Mouse (Mus musculus) limb, embryonic 15.5 days (tissue): Measurements from ENCODE around the gene Tusc2. TPM values are rescaled to one million over a fixed set of nuclear protein-coding genes. Genes with fewer than 3 reads are reported as not detected.

Experiments
- ATAC-seq: fragments of 200-750 bp; cut with Nextera tagmentation; 2 replicates; pipeline ENCODE4 v1.8.0; 2017; ENCODE audit warnings: low read depth, moderate TSS enrichment; ENCODE audit not compliant: insufficient number of reproducible peaks, low FRiP score, low TSS enrichment
- H3K27ac ChIP-seq: fragments of 300-500 bp; sonication (generic); 2 replicates; pipeline ENCODE4 v1.5.1; 2015; ENCODE audit warnings: moderate library complexity, mild to moderate bottlenecking, inconsistent platforms
- H3K27me3 ChIP-seq: fragments of 300-500 bp; sonication (generic); 2 replicates; pipeline ENCODE4 v1.6.1; 2015; ENCODE audit warnings: inconsistent platforms
- H3K36me3 ChIP-seq: fragments of 300-500 bp; sonication (generic); 2 replicates; pipeline ENCODE4 v1.6.1; 2015; ENCODE audit warnings: inconsistent platforms
- H3K4me1 ChIP-seq: fragments of 300-500 bp; sonication (generic); 2 replicates; pipeline ENCODE4 v1.6.1; 2015; ENCODE audit warnings: inconsistent platforms
- H3K4me2 ChIP-seq: fragments of 300-500 bp; sonication (generic); 2 replicates; pipeline ENCODE4 v1.6.1; 2015; ENCODE audit warnings: mild to moderate bottlenecking, inconsistent platforms
- H3K4me3 ChIP-seq: fragments of 300-500 bp; sonication (generic); 2 replicates; pipeline ENCODE4 v1.5.1; 2015; ENCODE audit warnings: mild to moderate bottlenecking, inconsistent platforms
- H3K9ac ChIP-seq: fragments of 300-500 bp; sonication (generic); 2 replicates; pipeline ENCODE4 v1.6.1; 2015; ENCODE audit warnings: inconsistent platforms
- H3K9me3 ChIP-seq: fragments of 300-500 bp; sonication (generic); 2 replicates; pipeline ENCODE4 v1.6.1; 2016; ENCODE audit warnings: inconsistent platforms
- WGBS: fragments of 180-500 bp; shearing (Covaris S2); methylation state at CpG from one replicate; pipeline ENCODE4 v1.1.7; 2015; 5-methylcytosine and 5-hydroxymethylcytosine counted together
- polyA plus RNA-seq: library from polyadenylated mRNA; unstranded; fragments of >200 nt; fragmentation: Nextera tagmentation; extraction: Ambion mirVana; gene quantifications from 2 replicates; pipeline ENCODE4 v1.2.1, GENCODE M21; 2015

The Tusc2 gene
- polyA plus RNA-seq, 1 experiment from 2014 or later = 37.3 TPM

- no peak overlapping the region for H3K4me3 ChIP-seq
- peaks cover 90% of the 10 kb centered on the region for H3K4me1 ChIP-seq
- no peaks in the 10 kb centered on the region for H3K9me3 ChIP-seq
- peak overlapping the region; percentile 54 for H3K27ac ChIP-seq
- 55% methylated on average over 9 of the region's 9 CpGs for WGBS
- no peaks in the 10 kb centered on the region for H3K36me3 ChIP-seq
- H3K4me2 ChIP-seq = peak overlapping the region; percentile 37; the same call in 1 of the 2 replicates
- H3K27me3 ChIP-seq = no peaks in the 10 kb centered on the region
- no peak for ATAC-seq
- H3K9ac ChIP-seq = no peak overlapping the region
Measured at GRCm38 (mm10) chr9:107607653-107608245, 44.7 kb downstream of the Tusc2 start.

GRCm38 (mm10) chr9:107608741-107609432 is 45.8 kb downstream of the Tusc2 start, which contains the start of gene Sema3b:
Gene Sema3b, minus strand, starts transcription at chr9:107609229.
- Histone ChIP-seq H3K4me1 (peaks cover 88% of the 10 kb centered on the region), H3K4me2 (peak within 1 kb of the TSS; percentile 37), H3K36me3 (peaks cover 4% of the 10 kb centered on the region), H3K27me3 (no peaks in the 10 kb centered on the region), H3K4me3 (no peak within 1 kb of the TSS), H3K9me3 (no peaks in the 10 kb centered on the region), H3K9ac (no peak within 1 kb of the TSS), H3K27ac (peak within 1 kb of the TSS; percentile 54)
- WGBS = 34% methylated on average over 12 of the region's 12 CpGs
- 0 out of 2 replicates have a peak, but pooled peaks have one; percentile 8 for ATAC-seq

GRCm38 (mm10) chr9:107609433-107609830 is 46.4 kb downstream of the Tusc2 start:
- Histone ChIP-seq H3K9ac (no peak overlapping the region), H3K36me3 (peaks cover 10% of the 10 kb centered on the region), H3K9me3 (no peaks in the 10 kb centered on the region), H3K4me3 (no peak overlapping the region), H3K4me1 (peaks cover 83% of the 10 kb centered on the region), H3K27me3 (no peaks in the 10 kb centered on the region), H3K4me2 (peak overlapping the region; percentile 37; the same call in 1 of the 2 replicates), H3K27ac (peak overlapping the region; percentile 54)
- 59% methylated on average over 4 of the region's 4 CpGs for WGBS
- ATAC-seq = no peak

- no peaks in the 10 kb centered on the region for H3K9me3 ChIP-seq
- no peak for ATAC-seq
- H3K4me1 ChIP-seq = peaks cover 66% of the 10 kb centered on the region
- WGBS = 60% methylated on average over 6 of the region's 6 CpGs
- no peak overlapping the region for H3K4me3 ChIP-seq
- peaks cover 32% of the 10 kb centered on the region for H3K36me3 ChIP-seq
- H3K4me2 ChIP-seq = peak overlapping the region; percentile 60
- no peaks in the 10 kb centered on the region for H3K27me3 ChIP-seq
- peak overlapping the region; percentile 94 for H3K27ac ChIP-seq
- 0 out of 2 replicates have a peak overlapping the region, but pooled peaks have one; percentile 24 for H3K9ac ChIP-seq
Measured at GRCm38 (mm10) chr9:107611456-107612190, 48.6 kb downstream of the Tusc2 start.

GRCm38 (mm10) chr9:107612191-107612944 is 49.3 kb downstream of the Tusc2 start:
- Histone ChIP-seq H3K4me2 (peak overlapping the region; percentile 60), H3K36me3 (peaks cover 37% of the 10 kb centered on the region), H3K9ac (0 out of 2 replicates have a peak overlapping the region, but pooled peaks have one; percentile 24), H3K4me1 (peaks cover 59% of the 10 kb centered on the region), H3K4me3 (peak overlapping the region; percentile 37), H3K27me3 (no peaks in the 10 kb centered on the region), H3K9me3 (no peaks in the 10 kb centered on the region), H3K27ac (peak overlapping the region; percentile 94)
- WGBS = 5% methylated on average over 42 of the region's 48 CpGs
- ATAC-seq = peak; percentile 90

- ATAC-seq = no peak
- Histone ChIP-seq H3K4me1 (peaks cover 54% of the 10 kb centered on the region), H3K9me3 (no peaks in the 10 kb centered on the region), H3K27ac (peak overlapping the region; percentile 94), H3K9ac (0 out of 2 replicates have a peak overlapping the region, but pooled peaks have one; percentile 14), H3K4me3 (peak overlapping the region; percentile 37), H3K27me3 (no peaks in the 10 kb centered on the region), H3K36me3 (peaks cover 42% of the 10 kb centered on the region), H3K4me2 (peak overlapping the region; percentile 60)
- whole genome bisulfite sequencing = 9% methylated on average over 12 of the region's 12 CpGs
Measured at GRCm38 (mm10) chr9:107612945-107613569, 50.0 kb downstream of the Tusc2 start.

- no peak overlapping the region; the same call in 1 of the 2 replicates for H3K27ac ChIP-seq
- no peak overlapping the region for H3K9ac ChIP-seq
- H3K4me2 ChIP-seq = no peak overlapping the region
- H3K4me1 ChIP-seq = peaks cover 46% of the 10 kb centered on the region
- H3K9me3 ChIP-seq = no peaks in the 10 kb centered on the region
- H3K27me3 ChIP-seq = no peaks in the 10 kb centered on the region
- peaks cover 62% of the 10 kb centered on the region for H3K36me3 ChIP-seq
- no peak for ATAC-seq
- 90% methylated on average over 4 of the region's 4 CpGs for WGBS
- no peak overlapping the region for H3K4me3 ChIP-seq
Measured at GRCm38 (mm10) chr9:107615035-107615434, 52.0 kb downstream of the Tusc2 start.

Other genes starting within 250 kb of the Tusc2 start
- gene Hemk1, start 224.9 kb upstream of the Tusc2 start, polyA plus RNA-seq = 8.8 and 10.1 TPM in 2 replicates
- gene 6430571L13Rik, start 222.7 kb upstream of the Tusc2 start, polyA plus RNA-seq = 0.60 and 0.74 TPM in 2 replicates
- 0.37 and 0.41 TPM in 2 replicates for gene Cacna2d2, start 163.6 kb upstream of the Tusc2 start, polyA plus RNA-seq
- gene Tmem115, start 29.3 kb upstream of the Tusc2 start, polyA plus RNA-seq = 51.1 and 51.8 TPM in 2 replicates
- gene Cyb561d2, start 21.1 kb upstream of the Tusc2 start, polyA plus RNA-seq = 25.9 and 26.0 TPM in 2 replicates
- gene Nprl2, start 21.0 kb upstream of the Tusc2 start, polyA plus RNA-seq = 40.4 and 44.1 TPM in 2 replicates
- 1.0 and 1.3 TPM in 2 replicates for gene Zmynd10, start 16.0 kb upstream of the Tusc2 start, polyA plus RNA-seq
- gene Rassf1, start 11.7 kb upstream of the Tusc2 start, polyA plus RNA-seq = 89.7 and 95.4 TPM in 2 replicates
- 101 and 104 TPM in 2 replicates for gene Hyal2, start 4.7 kb downstream of the Tusc2 start, polyA plus RNA-seq
- 12.8 and 13.7 TPM in 2 replicates for gene Hyal1, start 13.7 kb downstream of the Tusc2 start, polyA plus RNA-seq
- gene Naa80, start 15.6 kb downstream of the Tusc2 start, polyA plus RNA-seq = 17.6 and 21.4 TPM in 2 replicates
- 1.6 and 1.8 TPM in 2 replicates for gene Hyal3, start 17.6 kb downstream of the Tusc2 start, polyA plus RNA-seq
- 45.9 and 58.8 TPM in 2 replicates for gene Ifrd2, start 24.4 kb downstream of the Tusc2 start, polyA plus RNA-seq
- gene Sema3b, start 46.0 kb downstream of the Tusc2 start, polyA plus RNA-seq = 13.6 and 23.6 TPM in 2 replicates
- gene Gnai2, start 72.1 kb downstream of the Tusc2 start, polyA plus RNA-seq = 385 and 394 TPM in 2 replicates
- 5.0 and 5.1 TPM in 2 replicates for gene Slc38a3, start 106.3 kb downstream of the Tusc2 start, polyA plus RNA-seq
- 2.8 TPM in 2 replicates for gene Gnat1, start 116.5 kb downstream of the Tusc2 start, polyA plus RNA-seq
- gene Sema3f, start 147.2 kb downstream of the Tusc2 start, polyA plus RNA-seq = 26.6 and 38.2 TPM in 2 replicates
- gene Rbm5, start 207.7 kb downstream of the Tusc2 start, polyA plus RNA-seq = 193 and 212 TPM in 2 replicates